Mouse (Mus musculus) kidney, adult 11 months (tissue): ENCODE data around the gene Slc24a2.

Experiments used
- DNase-seq: peaks from one replicate; pipeline ENCODE4 v3.0.0; 2022

The Slc24a2 gene

GRCm38 (mm10) chr4:86942656-86943055 is 287.6 kb downstream of the Slc24a2 start:
- no peak for DNase-seq

GRCm38 (mm10) chr4:86936706-86937105 is 293.6 kb downstream of the Slc24a2 start:
- no peak for DNase-seq

- no peak for DNase-seq
These were observed 294.1 kb downstream of the Slc24a2 start for GRCm38 (mm10) chr4:86936217-86936616.
